Comparison of ENCODE assay signal across 27 mouse cellular contexts in the genomic region with DNA sequence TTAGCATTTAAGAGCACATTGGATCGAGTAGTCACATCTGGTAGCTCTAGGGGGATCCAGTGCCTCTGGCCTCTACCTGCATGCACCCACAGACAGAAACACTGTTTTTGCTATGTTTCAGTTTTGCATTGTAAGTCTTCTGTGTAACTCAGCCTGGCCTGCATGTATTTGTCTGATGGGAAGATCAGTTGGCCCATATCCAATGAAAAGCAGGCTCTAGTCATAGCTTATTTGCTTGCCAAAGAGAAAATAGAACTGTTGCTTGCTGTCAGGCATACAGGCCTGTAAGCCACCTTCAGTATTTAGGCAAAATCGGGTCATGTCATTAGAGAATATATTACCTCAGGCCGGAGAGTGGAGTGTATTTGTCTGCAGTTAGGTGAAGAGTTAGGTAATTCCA. TPM values are rescaled to one million over a fixed set of nuclear protein-coding genes. Genes with fewer than 3 reads are reported as not detected.
DNase-seq lines count a peak whose midpoint lies in the region; ATAC-seq and TF ChIP-seq lines count a peak whose summit lies in the region.
"Had no signal": no experiment of that assay in that cellular context is flagged by ENCODE, and none has a peak within 500 bp of the region (broad histone marks: within the 10 kb centered on the region; RNA-seq: fewer than 3 reads in every experiment).

No protein-coding gene starts in this region.

- peak; percentile 45; the same call in 1 of the 2 replicates for ATAC-seq in liver, postnatal 0 days
- ATAC-seq in erythroid progenitor cell, adult 5-6 weeks (replicated peaks; ENCODE audit: low FRiP score, poor library complexity, severe bottlenecking), result no peak
- no peak for ATAC-seq in intestine, postnatal 0 days
- ATAC-seq: forebrain, embryonic 15.5 days had no signal

- WGBS in liver, postnatal 0 days (ENCODE audit: insufficient replicate concordance), result 83% methylated on average over 3 of the region's 3 CpGs
- 93% methylated on average over 3 of the region's 3 CpGs for WGBS in intestine, postnatal 0 days

- H3K9ac ChIP-seq in liver, postnatal 0 days (replicated peaks), result no peak overlapping the region
- H3K9ac ChIP-seq in intestine, postnatal 0 days (ENCODE audit: low read depth, low read length), result no peak overlapping the region
- H3K9ac ChIP-seq: embryonic facial prominence, embryonic 13.5 days; forebrain, embryonic 15.5 days; heart, embryonic 15.5 days; hindbrain, embryonic 13.5 days; limb, embryonic 15.5 days; midbrain, embryonic 12.5 days; neural tube, embryonic 15.5 days had no signal

- TF ChIP-seq EP300 in liver, postnatal 0 days (IDR thresholded peaks at IDR 0.05; ENCODE audit: low read depth), result no peak

- no peak overlapping the region for H3K27ac ChIP-seq in liver, postnatal 0 days (ENCODE audit: low read depth)
- no peak overlapping the region for H3K27ac ChIP-seq in intestine, postnatal 0 days (ENCODE audit: low read depth, low read length)
- H3K27ac ChIP-seq: embryonic facial prominence, embryonic 13.5 days; forebrain, embryonic 15.5 days; heart, embryonic 15.5 days; hindbrain, embryonic 13.5 days; kidney, postnatal 0 days; limb, embryonic 15.5 days; midbrain, embryonic 12.5 days; neural tube, embryonic 15.5 days; stomach, postnatal 0 days had no signal

- H3K36me3 ChIP-seq in liver, postnatal 0 days (replicated peaks; ENCODE audit: insufficient read depth, low read length), result peaks cover 85% of the 10 kb centered on the region
- peaks cover 62% of the 10 kb centered on the region for H3K36me3 ChIP-seq in intestine, postnatal 0 days (ENCODE audit: control insufficient read depth, insufficient read depth)

- no peak for TF ChIP-seq CTCF in liver, postnatal 0 days (IDR thresholded peaks at IDR 0.05; ENCODE audit: low read depth)
- no peak for TF ChIP-seq CTCF in intestine, postnatal 0 days (IDR thresholded peaks at IDR 0.05; ENCODE audit: low read depth)

- no peaks in the 10 kb centered on the region for H3K4me1 ChIP-seq in liver, postnatal 0 days (ENCODE audit: insufficient read depth)
- no peaks in the 10 kb centered on the region for H3K4me1 ChIP-seq in intestine, postnatal 0 days (replicated peaks; ENCODE audit: control insufficient read depth, insufficient read depth, low read length)
- H3K4me1 ChIP-seq: embryonic facial prominence, embryonic 13.5 days; forebrain, embryonic 15.5 days; heart, embryonic 15.5 days; hindbrain, embryonic 13.5 days; limb, embryonic 15.5 days; midbrain, embryonic 12.5 days; neural tube, embryonic 15.5 days had no signal

- H3K4me2 ChIP-seq in liver, postnatal 0 days (ENCODE audit: low read depth, low read length), result no peak overlapping the region
- H3K4me2 ChIP-seq in intestine, postnatal 0 days (replicated peaks; ENCODE audit: low read depth), result no peak overlapping the region
- H3K4me2 ChIP-seq: embryonic facial prominence, embryonic 13.5 days; forebrain, embryonic 15.5 days; heart, embryonic 15.5 days; hindbrain, embryonic 13.5 days; limb, embryonic 15.5 days; midbrain, embryonic 12.5 days; neural tube, embryonic 15.5 days had no signal

- no peak overlapping the region for H3K4me3 ChIP-seq in liver, postnatal 0 days (ENCODE audit: low read depth, low read length)
- H3K4me3 ChIP-seq in intestine, postnatal 0 days (ENCODE audit: low read depth, low read length), result no peak overlapping the region
- H3K4me3 ChIP-seq: embryonic facial prominence, embryonic 13.5 days; erythroblast, embryonic 14.5 days; forebrain, embryonic 15.5 days; heart, embryonic 15.5 days; hindbrain, embryonic 13.5 days; limb, embryonic 15.5 days; midbrain, embryonic 12.5 days; neural tube, embryonic 15.5 days had no signal

- no peaks in the 10 kb centered on the region for H3K27me3 ChIP-seq in liver, postnatal 0 days (ENCODE audit: insufficient read depth, low read length)
- no peaks in the 10 kb centered on the region for H3K27me3 ChIP-seq in intestine, postnatal 0 days (replicated peaks; ENCODE audit: control insufficient read depth, insufficient read depth, low read length)
- H3K27me3 ChIP-seq: embryonic facial prominence, embryonic 13.5 days; forebrain, embryonic 15.5 days; heart, embryonic 15.5 days; hindbrain, embryonic 13.5 days; limb, embryonic 15.5 days; midbrain, embryonic 12.5 days; neural tube, embryonic 15.5 days had no signal

- H3K9me3 ChIP-seq in liver, postnatal 0 days (ENCODE audit: low read length), result no peaks in the 10 kb centered on the region
- no peaks in the 10 kb centered on the region for H3K9me3 ChIP-seq in intestine, postnatal 0 days (ENCODE audit: control insufficient read depth)
- H3K9me3 ChIP-seq: embryonic facial prominence, embryonic 13.5 days; forebrain, embryonic 15.5 days; heart, embryonic 15.5 days; hindbrain, embryonic 13.5 days; limb, embryonic 15.5 days; midbrain, embryonic 12.5 days; neural tube, embryonic 15.5 days had no signal

- peak; percentile 13 to 21 for DNase-seq in cerebellum, adult 18-20 months
- no peak for DNase-seq in cerebellum, adult 11 months
- DNase-seq in heart, adult 11 months, result peak; percentile 49
- DNase-seq in heart, adult 9 months (ENCODE audit: low spot score in 2 of 2), result no peak
- DNase-seq in liver, postnatal 0 days, result no peak
- DNase-seq in liver, result no peak
- DNase-seq: cerebellum, postnatal 25 days; embryo, embryonic 11 days; gastrocnemius, postnatal 36 days; heart, postnatal 36 days; kidney, adult 18-20 months; left cerebral cortex, postnatal 4 days; lung, adult 18-20 months; lung, postnatal 14 days; right cerebral cortex, adult 18-20 months had no signal

RNA-seq across cellular contexts. Expression of a gene that starts 50.3 kb away (rescaled TPM):
- polyA plus RNA-seq in liver, postnatal 0 days (2015; fragmentation: Nextera tagmentation; extraction: Ambion mirVana), result 11.2 and 12.4 TPM in 2 replicates
- 14.4 and 14.7 TPM in 2 replicates for total RNA-seq in erythroid progenitor cell, adult 5-6 weeks (2015; ENCODE audit: low replicate concordance)
- 12.9 and 14.9 TPM in 2 replicates for total RNA-seq in erythroid progenitor cell, adult 5-6 weeks (2017; ENCODE audit: low replicate concordance)
- polyA plus RNA-seq in intestine, postnatal 0 days (2015; fragmentation: Nextera tagmentation; extraction: Ambion mirVana), result 14.8 and 17.2 TPM in 2 replicates

RNA-seq across cellular contexts. Expression of a gene that starts 50.4 kb away (rescaled TPM):
- 53.1 and 55.6 TPM in 2 replicates for polyA plus RNA-seq in liver, postnatal 0 days (2015; fragmentation: Nextera tagmentation; extraction: Ambion mirVana)
- total RNA-seq in erythroid progenitor cell, adult 5-6 weeks (2015; ENCODE audit: low replicate concordance), result 26.8 and 59.1 TPM in 2 replicates
- total RNA-seq in erythroid progenitor cell, adult 5-6 weeks (2017; ENCODE audit: low replicate concordance), result 27.0 and 43.0 TPM in 2 replicates
- 101 and 103 TPM in 2 replicates for polyA plus RNA-seq in intestine, postnatal 0 days (2015; fragmentation: Nextera tagmentation; extraction: Ambion mirVana)

Comparison
In these comparisons a context has a peak if more than half of its experiments do, and no peak if none do; other contexts are left out.
1. DNase-seq: peak in cerebellum, adult 18-20 months (2 of 2) and heart, adult 11 months (single experiment); none in cerebellum, adult 11 months (single experiment), heart, adult 9 months (0 of 2), liver, postnatal 0 days (single experiment) and liver (single experiment).